Comparison of ENCODE assay signal across 14 mouse cellular contexts in genomic region chr6:143008865-143009264, GRCm38 (mm10).
"Had no signal": no experiment of that assay in that cellular context is flagged by ENCODE, and none has a peak within 500 bp of the region (broad histone marks: within the 10 kb centered on the region; RNA-seq: fewer than 3 reads in every experiment).

No protein-coding gene starts in this region.

- H3K4me1 ChIP-seq: limb, embryonic 12.5 days; midbrain, embryonic 15.5 days; neural tube, embryonic 13.5 days had no signal

- H3K9me3 ChIP-seq: liver, embryonic 15.5 days; midbrain, embryonic 15.5 days; neural tube, embryonic 13.5 days had no signal

- H3K27ac ChIP-seq: layer of hippocampus, adult 2 months; limb, embryonic 12.5 days; liver, embryonic 15.5 days; midbrain, embryonic 15.5 days; neural tube, embryonic 13.5 days; stomach, postnatal 0 days had no signal

- DNase-seq: kidney, adult 8-10 months; kidney, postnatal 10 days; kidney, postnatal 4 days; liver; lung, adult 2 months; lung, postnatal 36 days had no signal

- H3K4me3 ChIP-seq: layer of hippocampus, adult 2 months; limb, embryonic 12.5 days; liver, embryonic 15.5 days; midbrain, embryonic 15.5 days; neural tube, embryonic 13.5 days had no signal

- H3K9ac ChIP-seq: limb, embryonic 12.5 days; liver, embryonic 15.5 days; midbrain, embryonic 15.5 days; neural tube, embryonic 13.5 days had no signal

- H3K27me3 ChIP-seq: limb, embryonic 12.5 days; liver, embryonic 15.5 days; midbrain, embryonic 15.5 days; neural tube, embryonic 13.5 days had no signal

- H3K4me2 ChIP-seq: limb, embryonic 12.5 days; liver, embryonic 15.5 days; midbrain, embryonic 15.5 days; neural tube, embryonic 13.5 days had no signal

- ATAC-seq: intestine, postnatal 0 days; lung, postnatal 0 days; midbrain, embryonic 15.5 days had no signal
